Mouse (Mus musculus) lung, postnatal 0 days (tissue): Measurements from ENCODE around the gene Spocd1.

Source experiments
- CTCF ChIP-seq: IDR thresholded peaks from 2 replicates; pipeline ENCODE4 v1.5.1; 2016; ENCODE audit warnings: antibody characterized with exemption, mild to moderate bottlenecking
- EP300 ChIP-seq: IDR thresholded peaks from 2 replicates; pipeline ENCODE4 v1.6.1; 2016; ENCODE audit warnings: antibody characterized with exemption, mild to moderate bottlenecking, control low read depth

GRCm38 (mm10) chr4:129993944-129994695 lies 65.1 kb downstream of the Spocd1 start:
- no peak for TF ChIP-seq CTCF
- no peak for TF ChIP-seq EP300
